Mouse (Mus musculus) hindbrain, embryonic 15.5 days (tissue): ENCODE measurements at regions not wholly inside any gene's neighbourhood (a gene's known extent, or its start where the extent isn't known, plus 50 kb on each side); places are given as distances from the start of the nearest gene placed in this dataset.

Experiments used
- ATAC-seq: fragments of 200-750 bp; cut with Nextera tagmentation; 2 replicates; pipeline ENCODE4 v1.8.0; 2017; ENCODE audit warnings: low read depth, moderate number of reproducible peaks, moderate TSS enrichment; ENCODE audit not compliant: low FRiP score
- H3K27ac ChIP-seq: fragments of 300-500 bp; sonication (generic); replicated peaks from 2 replicates; pipeline ENCODE4 v1.5.1; 2015; ENCODE audit warnings: mild to moderate bottlenecking, inconsistent platforms
- H3K27me3 ChIP-seq: fragments of 300-500 bp; sonication (generic); 2 replicates; pipeline ENCODE4 v1.6.1; 2015; ENCODE audit warnings: control low read depth, inconsistent platforms
- H3K36me3 ChIP-seq: fragments of 300-500 bp; sonication (generic); 2 replicates; pipeline ENCODE4 v1.6.1; 2015; ENCODE audit warnings: control low read depth, inconsistent platforms
- H3K4me1 ChIP-seq: fragments of 300-500 bp; sonication (generic); replicated peaks from 2 replicates; pipeline ENCODE4 v1.6.1; 2015; ENCODE audit warnings: control low read depth, inconsistent platforms
- H3K4me2 ChIP-seq: fragments of 300-500 bp; sonication (generic); 2 replicates; pipeline ENCODE4 v1.6.1; 2015; ENCODE audit warnings: moderate library complexity, mild to moderate bottlenecking, inconsistent platforms
- H3K4me3 ChIP-seq: fragments of 300-500 bp; sonication (generic); 2 replicates; pipeline ENCODE4 v1.5.1; 2015; ENCODE audit warnings: mild to moderate bottlenecking, inconsistent platforms
- H3K9ac ChIP-seq: fragments of 300-500 bp; sonication (generic); 2 replicates; pipeline ENCODE4 v1.6.1; 2015; ENCODE audit warnings: inconsistent platforms
- H3K9me3 ChIP-seq: fragments of 300-500 bp; sonication (generic); 2 replicates; pipeline ENCODE4 v1.6.1; 2016; ENCODE audit warnings: control low read depth, inconsistent platforms
- WGBS: fragments of 180-500 bp; shearing (Covaris S2); methylation state at CpG from one replicate; pipeline ENCODE4 v1.1.7; 2015; 5-methylcytosine and 5-hydroxymethylcytosine counted together

GRCm38 (mm10) chr10:110658153-110658695 is 87.0 kb upstream of the E2f7 start:
- no peak overlapping the region for H3K4me3 ChIP-seq
- whole genome bisulfite sequencing: 74% methylated on average over 4 of the region's 4 CpGs
- no peaks in the 10 kb centered on the region for H3K27me3 ChIP-seq
- no peak overlapping the region for H3K27ac ChIP-seq
- no peaks in the 10 kb centered on the region for H3K36me3 ChIP-seq
- H3K9me3 ChIP-seq: no peaks in the 10 kb centered on the region
- no peak overlapping the region for H3K9ac ChIP-seq
- no peak overlapping the region for H3K4me2 ChIP-seq
- no peaks in the 10 kb centered on the region for H3K4me1 ChIP-seq
- no peak for ATAC-seq

DNA sequence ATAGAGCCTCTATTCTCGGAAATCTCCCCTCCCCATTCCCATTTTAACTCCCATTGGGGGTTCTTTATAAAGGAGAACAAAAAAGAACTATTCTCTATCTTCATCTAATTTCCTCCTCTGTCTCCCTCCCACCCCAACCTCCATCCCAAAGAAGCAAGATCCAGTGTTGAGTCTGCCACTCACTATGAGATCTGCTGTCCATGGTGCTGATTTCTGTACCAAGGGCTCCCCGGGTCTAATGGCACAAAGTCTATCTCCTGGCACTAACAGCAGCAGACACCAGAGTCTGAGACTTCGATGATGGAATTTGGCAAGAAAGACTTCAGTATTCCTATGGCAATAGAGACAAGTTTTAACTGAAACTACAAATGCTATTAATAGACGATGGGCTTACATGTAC is 68.7 kb upstream of the E2f7 start:
- Histone ChIP-seq H3K27ac (no peak overlapping the region), H3K4me2 (no peak overlapping the region), H3K9ac (no peak overlapping the region), H3K27me3 (no peaks in the 10 kb centered on the region), H3K36me3 (no peaks in the 10 kb centered on the region), H3K4me3 (no peak overlapping the region), H3K9me3 (no peaks in the 10 kb centered on the region), H3K4me1 (no peaks in the 10 kb centered on the region)
- 71% methylated on average over 4 of the region's 4 CpGs for WGBS
- ATAC-seq: no peak
